Mouse (Mus musculus) C2C12 (cell line): ENCODE measurements at regions not wholly inside any gene's neighbourhood (a gene's known extent, or its start where the extent isn't known, plus 50 kb on each side); places are given as distances from the start of the nearest gene placed in this dataset.

Experiments used
- CEBPB ChIP-seq: IDR thresholded peaks from one replicate; pipeline ENCODE4 v1.6.1; 2011; ENCODE audit warnings: low read depth, mild to moderate bottlenecking, control low read depth, moderate library complexity
- CTCF ChIP-seq: IDR thresholded peaks from one replicate; pipeline ENCODE4 v1.5.1; 2011; ENCODE audit not compliant: control insufficient read depth, insufficient read depth, insufficient read length
- FOSL1 ChIP-seq: IDR thresholded peaks from one replicate; pipeline ENCODE4 v1.8.0; 2011; ENCODE audit warnings: mild to moderate bottlenecking, low read length; ENCODE audit not compliant: poor library complexity, insufficient read depth, severe bottlenecking
- MAX ChIP-seq: IDR thresholded peaks from one replicate; pipeline ENCODE4 v1.6.1; 2011; ENCODE audit warnings: mild to moderate bottlenecking, control low read depth
- MYOD1 ChIP-seq: IDR thresholded peaks from one replicate; pipeline ENCODE4 v1.6.1; 2011; ENCODE audit warnings: low read depth; ENCODE audit not compliant: control insufficient read depth, insufficient read length
- MYOG ChIP-seq: IDR thresholded peaks from one replicate; pipeline ENCODE4 v1.6.1; 2011; ENCODE audit not compliant: control insufficient read depth, insufficient read length; ENCODE audit errors: extremely low read depth
- USF1 ChIP-seq: IDR thresholded peaks from one replicate; pipeline ENCODE4 v1.6.1; 2011; ENCODE audit warnings: low read depth, mild to moderate bottlenecking, control low read depth, moderate library complexity

DNA sequence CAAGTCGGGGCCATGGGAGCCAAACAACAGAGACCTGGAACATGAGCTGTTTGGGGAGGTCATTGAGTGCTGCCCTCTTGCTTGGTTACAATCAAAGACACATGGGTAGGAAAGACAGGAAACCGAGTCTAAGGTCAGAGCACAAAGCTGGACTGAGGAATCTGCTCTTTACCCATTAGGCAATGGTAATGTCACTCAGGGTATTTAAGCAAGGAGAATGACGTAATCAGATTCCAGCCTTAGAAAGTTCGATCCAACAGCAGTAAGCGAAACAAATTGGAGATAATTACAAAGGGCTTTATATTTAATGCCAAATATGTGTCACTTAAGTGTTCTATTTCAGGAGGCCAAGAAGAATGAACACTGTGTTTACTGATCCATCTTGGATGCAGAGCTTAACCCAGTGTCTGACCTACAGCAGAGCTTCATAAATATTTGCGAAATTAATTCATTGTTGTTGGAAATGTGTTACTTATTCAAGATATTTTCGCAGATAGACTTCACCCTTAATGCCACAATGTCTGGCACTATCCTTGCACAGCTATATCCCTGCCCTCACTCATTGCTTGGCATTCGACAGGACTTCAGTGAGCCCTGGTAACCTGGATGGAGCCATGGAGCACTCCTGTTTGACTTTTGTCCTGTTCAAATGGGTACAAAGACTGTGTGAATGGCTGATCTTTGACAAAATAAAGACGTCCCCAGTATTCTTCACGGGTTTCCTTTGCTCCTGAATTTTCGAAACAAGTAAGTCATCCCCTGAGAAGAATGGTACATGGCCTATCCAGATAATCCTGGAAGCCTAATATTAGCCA, 56.2 kb upstream of the Ptgfr start:
- no peak for TF ChIP-seq FOSL1
- TF ChIP-seq MAX: no peak
- TF ChIP-seq MYOD1: no peak
- no peak for TF ChIP-seq CTCF
- no peak for TF ChIP-seq CEBPB
- no peak for TF ChIP-seq MYOG
- no peak for TF ChIP-seq USF1
